Mouse (Mus musculus) erythroblast, adult 5-6 weeks (primary cell): ENCODE data around the gene Cacnb4. TPM values are rescaled to one million over a fixed set of nuclear protein-coding genes. Genes with fewer than 3 reads are reported as not detected.

ENCODE experiments used
- ATAC-seq: replicated peaks from 2 replicates; pipeline ENCODE4 v1.8.0; 2016; ENCODE audit warnings: moderate number of reproducible peaks, mild to moderate bottlenecking, moderate TSS enrichment, inconsistent platforms; ENCODE audit not compliant: poor library complexity, low FRiP score, severe bottlenecking
- total RNA-seq, 2 experiments: library from RNA; stranded (forward) in 1 of 2; stranded (reverse) in 1 of 2; fragments of 150-400 nt in 1 of 2; fragments of 200-764, 138-1000 nt in 1 of 2; gene quantifications; 2 replicates each; pipeline versions ENCODE4 v1.2.3 to v1.2.4; 2015 to 2017; ENCODE audit warnings: low replicate concordance in 2 of 2

Cacnb4 gene
- total RNA-seq, 2 experiments from 2014 or later = not detected

DNA sequence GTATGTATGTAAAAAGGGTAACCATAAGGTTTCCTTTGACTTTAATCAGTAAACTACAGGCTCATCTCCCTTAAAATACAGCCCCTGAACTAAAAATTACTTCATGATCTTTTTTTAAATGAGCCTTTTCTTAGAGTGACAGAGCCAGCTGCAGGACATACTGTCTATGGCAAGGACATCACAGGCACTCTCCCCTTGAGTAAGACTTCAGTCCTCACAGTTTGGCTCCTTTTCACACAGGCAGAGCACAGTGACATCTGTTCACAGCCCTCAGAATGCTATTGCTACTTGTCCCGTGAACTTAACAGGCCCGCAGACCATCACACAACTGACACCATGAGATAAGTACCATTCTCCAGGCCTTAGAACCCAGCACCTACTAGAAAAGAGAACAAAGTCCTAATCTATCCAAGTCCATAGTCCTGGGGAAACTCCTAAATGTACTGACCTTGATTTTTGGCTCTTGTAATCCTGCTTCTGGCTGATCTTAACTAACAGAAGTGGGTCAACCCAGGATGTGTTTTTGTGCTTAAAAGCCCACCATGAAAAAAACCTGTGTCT lies 286.1 kb downstream of the Cacnb4 start:
- no peak for ATAC-seq

DNA sequence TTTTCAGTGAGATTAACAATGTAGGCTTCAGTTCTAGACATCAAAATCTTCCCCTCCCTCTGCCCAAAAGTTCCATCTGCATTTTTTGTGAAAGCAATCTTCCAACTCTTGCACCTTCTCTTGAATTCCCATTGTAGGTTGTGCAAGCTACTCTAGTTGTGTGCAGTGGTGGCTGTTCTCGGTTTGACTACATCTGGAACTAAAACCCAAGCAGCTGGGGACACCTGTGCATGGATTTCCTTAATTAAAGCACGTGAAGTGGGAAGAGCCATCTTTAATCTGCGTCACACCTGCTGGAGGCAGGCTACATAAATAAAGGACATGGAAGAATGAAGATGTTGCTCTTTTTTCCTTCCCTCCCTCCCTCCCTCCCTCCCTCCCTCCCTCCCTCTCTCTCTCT lies 286.7 kb downstream of the Cacnb4 start:
- ATAC-seq = no peak

DNA sequence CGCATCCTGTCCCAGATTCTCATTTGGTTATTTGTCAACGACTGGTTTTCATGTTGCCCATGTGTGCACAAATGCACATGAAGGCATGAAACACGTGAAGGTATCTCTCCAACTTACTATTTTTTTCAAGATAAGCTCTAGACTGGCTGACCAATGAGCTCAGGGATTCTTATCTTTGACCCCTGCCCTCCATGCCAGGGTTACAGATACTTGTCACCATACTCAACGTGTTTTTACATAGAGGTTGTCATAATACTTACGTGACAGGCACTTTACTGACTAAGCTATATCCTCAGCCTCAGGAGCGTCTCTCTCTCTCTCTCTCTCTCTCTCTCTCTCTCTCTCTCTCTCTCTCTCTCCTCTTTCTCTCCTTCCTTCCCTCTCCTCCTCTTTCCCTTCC lies 290.2 kb downstream of the Cacnb4 start:
- ATAC-seq = no peak

DNA sequence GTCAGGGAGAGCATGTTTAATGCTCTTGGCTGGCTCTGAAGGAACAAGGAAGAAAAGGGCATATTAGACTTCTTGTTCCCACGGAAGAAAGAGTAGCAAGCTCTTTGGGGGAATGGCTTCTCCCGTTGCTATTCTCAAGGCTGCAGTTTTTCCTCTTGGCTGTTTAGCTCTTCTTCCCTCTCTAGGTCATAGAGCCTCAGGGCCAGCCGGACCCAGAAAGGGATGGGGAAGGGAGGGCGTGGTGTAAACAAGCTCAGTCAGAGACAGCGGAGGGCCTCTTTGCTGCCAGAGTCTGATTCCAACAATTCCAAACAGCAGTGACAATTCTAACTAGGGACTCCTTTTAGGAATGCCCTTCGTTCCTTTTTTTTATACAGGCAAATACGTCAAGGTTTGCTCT lies 290.6 kb downstream of the Cacnb4 start:
- no peak for ATAC-seq

DNA sequence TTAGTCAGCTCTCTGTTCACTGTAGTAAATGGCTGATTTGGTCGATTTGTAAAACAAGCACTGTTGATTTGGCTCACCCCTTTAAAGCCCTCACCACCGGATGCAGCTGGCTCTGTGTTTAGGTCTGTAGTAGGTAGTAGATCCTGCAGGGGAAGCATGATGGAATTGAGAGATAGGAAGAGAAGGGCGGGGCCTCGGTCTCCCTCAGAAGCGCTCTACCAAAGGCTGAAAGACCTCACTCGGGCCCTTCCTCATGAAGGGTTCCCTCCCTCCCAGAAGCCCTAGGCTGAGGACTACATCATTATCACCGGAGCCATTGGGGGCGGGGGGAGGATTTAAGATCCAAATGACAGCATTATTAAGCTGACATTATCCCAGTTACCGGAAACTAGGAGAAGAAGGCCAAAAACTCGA lies 297.8 kb downstream of the Cacnb4 start:
- ATAC-seq = no peak

DNA sequence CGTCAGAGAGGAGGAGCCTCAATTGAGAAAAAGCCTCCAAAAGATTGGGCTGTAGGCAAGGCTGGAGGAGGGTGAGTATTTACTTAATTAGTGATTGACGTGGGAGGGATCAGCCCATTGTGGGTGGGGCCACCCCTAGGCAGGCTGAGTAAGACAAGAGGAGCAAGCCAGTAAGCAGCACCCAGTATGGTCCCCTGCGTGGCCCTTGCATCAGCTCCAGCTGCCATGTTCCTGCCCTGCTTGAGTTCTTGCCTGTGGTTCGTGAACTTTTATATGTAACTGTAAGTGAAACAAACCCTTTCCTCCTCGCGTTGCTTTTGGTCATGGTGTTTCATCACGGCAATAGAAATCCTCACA lies 298.2 kb downstream of the Cacnb4 start, which contains the start of gene Neb:
Gene Neb (minus strand): TSS at position 27 of the 357 bp plus-strand sequence.
- ATAC-seq = no peak

Other genes starting within 250 kb of the Cacnb4 start
- gene Stam2, start 65.5 kb upstream of the Cacnb4 start, total RNA-seq (2015; ENCODE audit: low replicate concordance) = 4.8 and 12.1 TPM in 2 replicates
- gene Stam2, start 65.5 kb upstream of the Cacnb4 start, total RNA-seq (2017; ENCODE audit: low replicate concordance) = 5.5 and 5.9 TPM in 2 replicates
- 2.1 and 6.5 TPM in 2 replicates for gene Fmnl2, start 181.0 kb upstream of the Cacnb4 start, total RNA-seq (2015; ENCODE audit: low replicate concordance)
- gene Fmnl2, start 181.0 kb upstream of the Cacnb4 start, total RNA-seq (2017; ENCODE audit: low replicate concordance) = 3.1 and 4.0 TPM in 2 replicates